Comparison of ENCODE assay signal across 13 mouse cellular contexts in genomic region chr9:29390796-29391517, GRCm38 (mm10).
DNase-seq lines count a peak whose midpoint lies in the region; ATAC-seq and TF ChIP-seq lines count a peak whose summit lies in the region.
"Had no signal": no experiment of that assay in that cellular context is flagged by ENCODE, and none has a peak within 500 bp of the region (broad histone marks: within the 10 kb centered on the region; RNA-seq: fewer than 3 reads in every experiment).

No protein-coding gene starts in this region.

- no peak overlapping the region for H3K9ac ChIP-seq in forebrain, embryonic 15.5 days (replicated peaks)
- no peak overlapping the region for H3K9ac ChIP-seq in forebrain, embryonic 11.5 days (ENCODE audit: low read length)
- no peak overlapping the region for H3K9ac ChIP-seq in lung, embryonic 14.5 days
- H3K9ac ChIP-seq: liver, embryonic 14.5 days; midbrain, embryonic 12.5 days; stomach, embryonic 15.5 days had no signal

- H3K9me3 ChIP-seq in forebrain, embryonic 15.5 days, result no peaks in the 10 kb centered on the region
- no peaks in the 10 kb centered on the region for H3K9me3 ChIP-seq in forebrain, embryonic 11.5 days (ENCODE audit: control insufficient read depth, low read length)
- no peaks in the 10 kb centered on the region for H3K9me3 ChIP-seq in lung, embryonic 14.5 days (ENCODE audit: low read depth, low read length)
- H3K9me3 ChIP-seq: midbrain, embryonic 12.5 days; stomach, embryonic 15.5 days had no signal

- peak; percentile 80 for ATAC-seq in forebrain, embryonic 15.5 days (replicated peaks)
- ATAC-seq in forebrain, embryonic 11.5 days (replicated peaks; ENCODE audit: low FRiP score), result no peak
- no peak for ATAC-seq in lung, embryonic 14.5 days (ENCODE audit: insufficient read depth)
- no peak for ATAC-seq in activated CD4-positive, CD25-positive, alpha-beta regulatory T cell, adult 4 months
- ATAC-seq: intestine, embryonic 16.5 days had no signal

- 38% methylated on average over 11 of the region's 11 CpGs for WGBS in forebrain, embryonic 15.5 days
- WGBS in forebrain, embryonic 11.5 days, result 82% methylated on average over 11 of the region's 11 CpGs
- WGBS in lung, embryonic 14.5 days, result 46% methylated on average over 11 of the region's 11 CpGs

- TF ChIP-seq CTCF in lung, embryonic 14.5 days (IDR thresholded peaks at IDR 0.05; ENCODE audit: low read depth), result no peak
- TF ChIP-seq CTCF in layer of hippocampus, adult 2 months (conservative IDR thresholded peaks at IDR 0.05), result no peak

- H3K36me3 ChIP-seq in forebrain, embryonic 15.5 days, result no peaks in the 10 kb centered on the region
- no peaks in the 10 kb centered on the region for H3K36me3 ChIP-seq in forebrain, embryonic 11.5 days (ENCODE audit: control insufficient read depth, insufficient read depth, low read length)
- no peaks in the 10 kb centered on the region for H3K36me3 ChIP-seq in lung, embryonic 14.5 days (ENCODE audit: insufficient read depth)
- H3K36me3 ChIP-seq: midbrain, embryonic 12.5 days; stomach, embryonic 15.5 days had no signal

- no peak for DNase-seq in forebrain, embryonic 11.5 days (ENCODE audit: low spot score)
- DNase-seq in lung, embryonic 14.5 days, result peak; percentile 22
- DNase-seq in lung, postnatal 25 days (ENCODE audit: low spot score), result no peak
- DNase-seq in cerebellum, adult 8-10 months, result peak; percentile 85
- peak; percentile 35 to 57 for DNase-seq in layer of hippocampus, adult 2 months (ENCODE audit: low spot score in 2 of 2)
- no peak for DNase-seq in testis, postnatal 14 days (ENCODE audit: low spot score)
- DNase-seq: gastrocnemius, adult 2 months had no signal

- H3K27me3 ChIP-seq in forebrain, embryonic 15.5 days, result peaks cover 26% of the 10 kb centered on the region; the same call in 1 of the 2 replicates
- H3K27me3 ChIP-seq in forebrain, embryonic 11.5 days (ENCODE audit: control insufficient read depth, insufficient read depth, low read length), result no peaks in the 10 kb centered on the region
- H3K27me3 ChIP-seq in lung, embryonic 14.5 days (ENCODE audit: insufficient read depth, low read length), result no peaks in the 10 kb centered on the region
- H3K27me3 ChIP-seq: midbrain, embryonic 12.5 days; stomach, embryonic 15.5 days had no signal

- H3K4me3 ChIP-seq in forebrain, embryonic 15.5 days, result no peak overlapping the region
- H3K4me3 ChIP-seq in forebrain, embryonic 11.5 days (ENCODE audit: low read depth, low read length), result no peak overlapping the region
- H3K4me3 ChIP-seq in lung, embryonic 14.5 days (ENCODE audit: low read depth, low read length), result no peak overlapping the region
- no peak overlapping the region for H3K4me3 ChIP-seq in layer of hippocampus, adult 2 months
- H3K4me3 ChIP-seq: gastrocnemius, adult 2 months; midbrain, embryonic 12.5 days; stomach, embryonic 15.5 days had no signal

- no peak overlapping the region for H3K4me2 ChIP-seq in forebrain, embryonic 15.5 days (replicated peaks)
- no peak overlapping the region for H3K4me2 ChIP-seq in forebrain, embryonic 11.5 days (ENCODE audit: low read depth, low read length, severe bottlenecking)
- no peak overlapping the region for H3K4me2 ChIP-seq in lung, embryonic 14.5 days
- H3K4me2 ChIP-seq: midbrain, embryonic 12.5 days; stomach, embryonic 15.5 days had no signal

- peaks cover 28% of the 10 kb centered on the region for H3K4me1 ChIP-seq in forebrain, embryonic 15.5 days
- H3K4me1 ChIP-seq in forebrain, embryonic 11.5 days (replicated peaks; ENCODE audit: control insufficient read depth, insufficient read depth, low read length), result no peaks in the 10 kb centered on the region
- peaks cover 5% of the 10 kb centered on the region; the same call in 1 of the 2 replicates for H3K4me1 ChIP-seq in lung, embryonic 14.5 days (ENCODE audit: insufficient read depth)
- H3K4me1 ChIP-seq: midbrain, embryonic 12.5 days; stomach, embryonic 15.5 days had no signal

- no peak overlapping the region for H3K27ac ChIP-seq in forebrain, embryonic 15.5 days (replicated peaks)
- H3K27ac ChIP-seq in forebrain, embryonic 11.5 days (ENCODE audit: low read depth, low read length), result no peak overlapping the region
- H3K27ac ChIP-seq in lung, embryonic 14.5 days (ENCODE audit: low read depth), result no peak overlapping the region
- H3K27ac ChIP-seq in layer of hippocampus, adult 2 months, result no peak overlapping the region
- H3K27ac ChIP-seq: gastrocnemius, adult 2 months; liver, embryonic 14.5 days; midbrain, embryonic 12.5 days; stomach, embryonic 15.5 days had no signal

Comparison
In these comparisons a context has a peak if more than half of its experiments do, and no peak if none do; other contexts are left out.
1. DNase-seq: peak in lung, embryonic 14.5 days (single experiment), cerebellum, adult 8-10 months (single experiment) and layer of hippocampus, adult 2 months (2 of 2); none in forebrain, embryonic 11.5 days (single experiment), lung, postnatal 25 days (single experiment) and testis, postnatal 14 days (single experiment).